Mouse (Mus musculus): ENCODE measurements around the gene Lrrc29. TPM values are rescaled to one million over a fixed set of nuclear protein-coding genes. Genes with fewer than 3 reads are reported as not detected.

The Lrrc29 gene
- total RNA-seq, 2 experiments from 2014 or later = 0.76 to 1.6 TPM

GRCm38 (mm10) chr8:105275387-105275786, 50.7 kb downstream of the Lrrc29 start:
- intact Hi-C loops (cut with DNase I; ENCODE audit: low total_unique reads) = no loop called here
- DNase-seq = no peak

- no peak for DNase-seq
- intact Hi-C loops (cut with DNase I; ENCODE audit: low total_unique reads) = no loop called here
Observed at GRCm38 (mm10) chr8:105270916-105271186, 55.2 kb downstream of the Lrrc29 start.

DNA sequence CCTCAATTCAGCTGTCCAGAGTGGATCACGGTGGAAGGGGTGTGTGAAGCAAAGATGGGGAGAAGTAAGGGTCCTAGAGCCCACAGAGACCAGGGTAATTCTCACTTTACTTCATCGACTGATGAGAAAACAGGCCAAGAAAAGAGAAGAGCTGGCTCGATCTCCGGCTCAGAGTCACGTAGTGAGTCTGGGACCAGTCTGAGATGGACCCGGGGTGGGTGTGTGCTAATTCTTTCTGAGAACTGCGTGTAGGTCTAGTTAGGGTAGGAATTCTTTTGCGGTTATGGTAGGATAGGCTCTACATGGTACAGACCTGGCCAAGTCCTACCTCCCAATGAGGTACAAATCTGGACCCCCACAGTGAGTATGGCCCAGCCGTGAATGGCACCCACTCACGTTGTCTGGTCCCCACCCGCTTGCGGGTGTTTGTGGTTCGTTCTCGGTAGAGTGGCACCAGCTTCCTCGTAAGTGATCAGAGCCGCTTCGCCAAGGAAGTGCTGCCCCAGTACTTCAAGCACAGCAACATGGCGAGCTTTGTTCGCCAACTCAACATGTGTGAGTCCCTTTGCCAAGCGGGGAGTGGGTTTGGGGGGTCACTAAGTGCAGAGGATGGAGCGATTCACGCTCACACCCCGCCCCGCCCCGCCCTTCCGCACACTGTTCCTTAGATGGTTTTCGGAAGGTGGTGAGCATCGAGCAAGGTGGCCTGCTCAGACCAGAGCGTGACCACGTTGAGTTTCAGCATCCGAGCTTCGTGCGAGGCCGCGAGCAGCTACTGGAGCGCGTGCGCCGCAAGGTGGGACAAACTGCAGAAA, 55.8 kb downstream of the Lrrc29 start:
- intact Hi-C loops (cut with DNase I; ENCODE audit: low total_unique reads) = no loop called here
- DNase-seq = no peak

GRCm38 (mm10) chr8:105269461-105269947, 56.6 kb downstream of the Lrrc29 start, which contains the start of gene Hsf4:
Hsf4 (plus strand) TSS chr8:105269801.
- DNase-seq = peak; percentile 69
- intact Hi-C loops (cut with DNase I; ENCODE audit: low total_unique reads) = no loop called here

DNA sequence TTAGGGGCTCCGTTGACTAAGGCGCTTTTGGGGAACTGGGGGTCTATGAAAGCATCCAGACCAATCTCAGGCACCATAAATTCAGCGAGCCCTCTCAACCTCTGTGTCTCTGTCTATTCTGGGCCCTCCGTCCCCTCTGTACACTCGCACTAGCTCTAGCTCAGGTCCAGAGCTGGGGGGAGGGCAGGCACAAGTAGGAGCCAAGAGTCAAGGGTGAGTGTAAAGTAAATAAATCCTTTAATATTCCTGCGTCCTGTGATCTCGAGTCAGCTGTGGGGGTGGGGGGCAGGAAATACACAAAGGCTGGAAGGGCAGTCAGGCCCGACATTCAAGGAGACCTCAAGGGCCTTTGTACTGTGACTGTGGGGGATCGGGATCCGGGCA, 57.0 kb downstream of the Lrrc29 start:
- intact Hi-C loops (cut with DNase I; ENCODE audit: low total_unique reads) = no loop called here

GRCm38 (mm10) chr8:105268342-105269074, 57.6 kb downstream of the Lrrc29 start:
- intact Hi-C loops (cut with DNase I; ENCODE audit: low total_unique reads) = no loop called here
- DNase-seq = no peak

More for the DNA sequence above, 57.0 kb downstream of the Lrrc29 start:
- DNase-seq = no peak

GRCm38 (mm10) chr8:105266775-105267174, 59.3 kb downstream of the Lrrc29 start:
- intact Hi-C loops (cut with DNase I; ENCODE audit: low total_unique reads) = no loop called here
- DNase-seq = no peak

DNA sequence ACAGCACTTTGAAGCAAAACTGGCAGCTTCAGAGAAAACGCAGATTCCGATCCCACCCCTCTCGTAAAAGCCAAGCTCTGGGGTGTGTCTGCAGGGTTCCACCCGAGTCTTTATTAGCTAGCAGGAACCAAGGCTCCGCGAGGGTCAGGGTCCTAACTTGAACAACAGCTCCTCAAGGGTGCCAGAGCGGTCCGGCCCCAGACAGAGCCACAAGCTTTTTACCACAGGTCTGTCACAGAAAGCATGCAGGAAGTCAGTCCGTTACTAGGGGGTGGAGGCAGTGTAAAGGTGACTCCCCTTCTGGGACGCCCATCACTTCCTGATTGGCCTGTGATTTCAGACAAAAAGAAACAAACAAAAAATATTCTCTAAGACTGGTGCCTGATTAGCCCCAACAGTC, 61.0 kb downstream of the Lrrc29 start:
- intact Hi-C loops (cut with DNase I; ENCODE audit: low total_unique reads) = no loop called here
- DNase-seq = no peak

GRCm38 (mm10) chr8:105264024-105264982, 61.8 kb downstream of the Lrrc29 start, which contains the start of the genes Tradd and Fbxl8:
Tradd (minus strand) TSS chr8:105264609.
Fbxl8 (plus strand) TSS chr8:105264648.
- DNase-seq = peak; percentile 77
- intact Hi-C loops (cut with DNase I; ENCODE audit: low total_unique reads) = no loop called here

- DNase-seq = no peak
- intact Hi-C loops (cut with DNase I; ENCODE audit: low total_unique reads) = loop anchor here (2.0 kb wide), 1 partner anchor 39 kb away; the partner anchor contains the start of gene D230025D16Rik
Observed at GRCm38 (mm10) chr8:105263244-105263912, 62.7 kb downstream of the Lrrc29 start.

Small RNAs within 50 kb of the gene (microRNA-seq; reads per million reads assigned to microRNA genes)
- 0 reads per million in 2 experiments for gene Gm27320
- gene Mir328 = 609 to 687 reads per million in 2 experiments

Other genes starting within 250 kb of the Lrrc29 start
- not detected for gene Ces3b, start 242.5 kb downstream of the Lrrc29 start, total RNA-seq (2021)
- gene Ces4a, start 194.5 kb downstream of the Lrrc29 start, total RNA-seq (2021) = not detected
- 10 to 100 TPM; 37.2 TPM for gene Cbfb, start 155.6 kb downstream of the Lrrc29 start, total RNA-seq (2021)
- gene D230025D16Rik, start 101.1 kb downstream of the Lrrc29 start, total RNA-seq (2021) = 10 to 100 TPM; 14.6 to 18.7 TPM
- 1 to 10 TPM; 5.1 to 6.1 TPM for gene B3gnt9, start 71.1 kb downstream of the Lrrc29 start, total RNA-seq (2021)
- gene Tradd, start 61.7 kb downstream of the Lrrc29 start, total RNA-seq (2021) = 1 to 10 TPM; 2.8 to 3.9 TPM
- 1 to 10 TPM; 1.3 TPM for gene Fbxl8, start 61.6 kb downstream of the Lrrc29 start, total RNA-seq (2021)
- 1 to 10 TPM in 1 of 2 experiments, under 1 TPM in 1; 0.95 to 1.4 TPM for gene Hsf4, start 56.5 kb downstream of the Lrrc29 start, total RNA-seq (2021)
- 10 to 100 TPM; 24.1 to 27.3 TPM for gene Nol3, start 50.1 kb downstream of the Lrrc29 start, total RNA-seq (2021)
- 1 to 10 TPM in 1 of 2 experiments, under 1 TPM in 1; 0.84 to 1.3 TPM for gene 4931428F04Rik, start 36.4 kb downstream of the Lrrc29 start, total RNA-seq (2021)
- gene Exoc3l, start 30.2 kb downstream of the Lrrc29 start, total RNA-seq (2021) = 1 to 10 TPM; 3.4 to 3.7 TPM
- 10 to 100 TPM; 15.4 to 17.2 TPM for gene E2f4, start 28.6 kb downstream of the Lrrc29 start, total RNA-seq (2021)
- gene Elmo3, start 20.7 kb downstream of the Lrrc29 start, total RNA-seq (2021) = under 1 TPM; 0.40 to 0.45 TPM
- gene Tmem208, start 76 bp upstream of the Lrrc29 start, total RNA-seq (2021) = 10 to 100 TPM; 20.6 to 21.5 TPM
- 10 to 100 TPM; 12.1 to 15.6 TPM for gene Fhod1, start 21.7 kb upstream of the Lrrc29 start, total RNA-seq (2021)
- gene Slc9a5, start 22.6 kb upstream of the Lrrc29 start, total RNA-seq (2021) = 1 to 10 TPM in 1 of 2 experiments, under 1 TPM in 1; 0.84 to 1.0 TPM
- gene Plekhg4, start 47.0 kb upstream of the Lrrc29 start, total RNA-seq (2021) = under 1 TPM; 0.07 to 0.08 TPM
- under 1 TPM in 1 of 2 experiments, not detected in 1; 0.21 TPM for gene Kctd19, start 87.2 kb upstream of the Lrrc29 start, total RNA-seq (2021)
- under 1 TPM; 0.53 to 0.97 TPM for gene Lrrc36, start 87.3 kb upstream of the Lrrc29 start, total RNA-seq (2021)
- 100 to 1,000 TPM; 191 to 254 TPM for gene Tppp3, start 145.2 kb upstream of the Lrrc29 start, total RNA-seq (2021)
- gene Zdhhc1, start 170.6 kb upstream of the Lrrc29 start, total RNA-seq (2021) = 10 to 100 TPM; 10.1 to 11.2 TPM
- 1 to 10 TPM; 1.9 to 2.1 TPM for gene Hsd11b2, start 192.5 kb upstream of the Lrrc29 start, total RNA-seq (2021)
- 10 to 100 TPM; 43.2 to 44.7 TPM for gene Atp6v0d1, start 239.8 kb upstream of the Lrrc29 start, total RNA-seq (2021)